Mouse (Mus musculus) embryonic fibroblast, embryonic 13.5 days (primary cell): ENCODE data around the gene Tcl1b4. TPM values are rescaled to one million over a fixed set of nuclear protein-coding genes. Genes with fewer than 3 reads are reported as not detected.

ENCODE experiments used
- H3K27ac ChIP-seq: 2 replicates; pipeline ENCODE4 v1.5.1; 2012; ENCODE audit warnings: low read length, control low read depth, inconsistent platforms; ENCODE audit not compliant: insufficient read depth
- H3K4me1 ChIP-seq: 2 replicates; pipeline ENCODE4 v1.6.1; 2011; ENCODE audit warnings: low read length; ENCODE audit not compliant: control insufficient read depth, insufficient read depth
- H3K4me3 ChIP-seq: 2 replicates; pipeline ENCODE4 v1.5.1; 2011; ENCODE audit warnings: mild to moderate bottlenecking, control low read depth, low read length; ENCODE audit not compliant: insufficient read depth
- CTCF ChIP-seq: IDR thresholded peaks from 2 replicates; pipeline ENCODE4 v1.5.1; 2011; ENCODE audit warnings: mild to moderate bottlenecking, control low read depth, low read length, moderate library complexity, borderline replicate concordance; ENCODE audit not compliant: insufficient read depth
- POLR2A ChIP-seq: IDR thresholded peaks from 2 replicates; pipeline ENCODE4 v1.6.1; 2011; ENCODE audit warnings: low read depth, mild to moderate bottlenecking, control low read depth, low read length, moderate library complexity
- polyA plus RNA-seq: library from polyadenylated mRNA; stranded (reverse); fragments of >200 nt; gene quantifications from 2 replicates; pipeline ENCODE4 v1.2.4, GENCODE M21; 2011; ENCODE audit warnings: low read depth; ENCODE audit not compliant: missing spikeins, insufficient read length

Tcl1b4 gene
- polyA plus RNA-seq, 1 experiment: not detected

DNA sequence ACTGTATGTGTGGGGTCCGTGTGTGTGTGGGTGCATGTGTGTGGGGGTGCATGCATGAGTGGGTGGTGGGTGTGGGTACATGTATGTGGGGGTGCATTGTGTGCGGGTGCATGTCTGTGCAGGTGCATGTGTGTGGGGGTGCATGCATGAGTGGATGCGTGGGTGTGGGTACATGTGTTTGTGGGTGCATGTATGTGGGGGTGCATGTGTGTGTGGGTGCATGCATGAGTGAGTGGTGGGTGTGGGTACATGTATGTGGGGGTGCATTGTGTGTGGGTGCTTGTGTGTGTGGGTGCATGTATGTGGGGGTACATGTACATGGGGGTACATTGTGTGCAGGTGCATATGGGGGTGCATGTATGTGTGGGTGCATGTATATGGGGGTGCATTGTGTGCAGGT, 52.0 kb downstream of the Tcl1b4 start:
- Histone ChIP-seq H3K4me3 (no peak overlapping the region), H3K27ac (no peak overlapping the region), H3K4me1 (no peaks in the 10 kb centered on the region)
- TF ChIP-seq CTCF: no peak
- TF ChIP-seq POLR2A: no peak

Other genes starting within 250 kb of the Tcl1b4 start
- gene Syne3, start 192.1 kb upstream of the Tcl1b4 start, polyA plus RNA-seq: 13.6 and 15.9 TPM in 2 replicates
- 37.6 and 45.1 TPM in 2 replicates for gene Glrx5, start 169.3 kb upstream of the Tcl1b4 start, polyA plus RNA-seq
- not detected in 2 replicates for gene Tcl1b2, start 55.9 kb upstream of the Tcl1b4 start, polyA plus RNA-seq
- gene Tcl1b1, start 42.3 kb upstream of the Tcl1b4 start, polyA plus RNA-seq: not detected in 2 replicates
- gene Tcl1b5, start 25.6 kb upstream of the Tcl1b4 start, polyA plus RNA-seq: not detected in 2 replicates
- not detected in 2 replicates for gene Tcl1b3, start 10.9 kb upstream of the Tcl1b4 start, polyA plus RNA-seq
- gene Tcl1, start 20.8 kb downstream of the Tcl1b4 start, polyA plus RNA-seq: not detected in 2 replicates
- gene Tunar, start 131.9 kb downstream of the Tcl1b4 start, polyA plus RNA-seq: not detected in 2 replicates